Mouse (Mus musculus): ENCODE data around the gene Plscr3.

Plscr3 gene

DNA sequence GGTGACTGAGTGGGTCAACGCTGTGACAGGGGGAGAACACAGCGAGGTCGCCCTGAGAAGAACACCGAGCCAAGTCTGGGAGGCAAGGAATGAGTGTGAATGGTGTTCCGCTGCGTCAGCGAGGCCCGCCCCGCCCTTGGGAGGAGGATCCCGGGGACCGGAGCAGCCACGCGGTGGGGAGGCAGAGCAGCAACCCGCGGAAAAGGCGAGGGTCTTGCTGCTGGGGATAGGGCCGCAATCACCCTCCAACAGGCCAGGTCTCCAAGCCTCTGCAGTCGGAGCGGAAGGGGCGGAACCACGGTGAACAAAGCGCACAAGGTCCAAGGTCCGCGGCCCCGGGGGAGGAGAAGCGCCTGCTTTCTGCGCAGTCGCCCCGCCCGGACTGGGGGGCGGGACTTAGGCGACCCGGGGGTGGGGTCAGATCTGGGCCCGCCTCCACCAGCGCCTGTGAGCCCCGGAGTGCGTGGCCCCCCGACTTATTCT is at the start of gene Plscr3:
Gene Plscr3, plus strand, starts transcription at position 179 of the 483 bp plus-strand sequence.
- peak; percentile 95 for DNase-seq (ENCODE audit: low read depth, low spot score)

DNA sequence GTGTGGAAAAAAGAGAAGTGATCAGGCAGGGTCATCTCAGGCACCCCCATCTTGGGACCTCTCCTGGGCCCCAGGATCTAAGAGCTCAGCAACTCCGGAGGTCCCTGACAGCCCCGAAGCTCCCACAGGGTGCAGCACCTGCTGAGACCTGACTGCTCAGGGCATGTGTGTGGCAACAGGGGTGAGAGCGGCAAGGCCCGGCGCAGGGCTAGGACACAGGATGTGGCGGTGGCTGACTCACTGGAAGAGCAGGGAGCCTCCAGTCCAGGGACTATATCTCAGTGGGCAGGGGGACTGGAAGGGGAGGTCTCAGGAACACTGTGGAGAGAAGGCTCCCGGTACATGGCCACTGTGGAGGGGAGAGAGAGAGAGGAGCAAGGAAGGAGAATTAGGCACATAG is 48.3 kb upstream of the Plscr3 start:
- no peak for DNase-seq (ENCODE audit: low read depth, low spot score)

DNA sequence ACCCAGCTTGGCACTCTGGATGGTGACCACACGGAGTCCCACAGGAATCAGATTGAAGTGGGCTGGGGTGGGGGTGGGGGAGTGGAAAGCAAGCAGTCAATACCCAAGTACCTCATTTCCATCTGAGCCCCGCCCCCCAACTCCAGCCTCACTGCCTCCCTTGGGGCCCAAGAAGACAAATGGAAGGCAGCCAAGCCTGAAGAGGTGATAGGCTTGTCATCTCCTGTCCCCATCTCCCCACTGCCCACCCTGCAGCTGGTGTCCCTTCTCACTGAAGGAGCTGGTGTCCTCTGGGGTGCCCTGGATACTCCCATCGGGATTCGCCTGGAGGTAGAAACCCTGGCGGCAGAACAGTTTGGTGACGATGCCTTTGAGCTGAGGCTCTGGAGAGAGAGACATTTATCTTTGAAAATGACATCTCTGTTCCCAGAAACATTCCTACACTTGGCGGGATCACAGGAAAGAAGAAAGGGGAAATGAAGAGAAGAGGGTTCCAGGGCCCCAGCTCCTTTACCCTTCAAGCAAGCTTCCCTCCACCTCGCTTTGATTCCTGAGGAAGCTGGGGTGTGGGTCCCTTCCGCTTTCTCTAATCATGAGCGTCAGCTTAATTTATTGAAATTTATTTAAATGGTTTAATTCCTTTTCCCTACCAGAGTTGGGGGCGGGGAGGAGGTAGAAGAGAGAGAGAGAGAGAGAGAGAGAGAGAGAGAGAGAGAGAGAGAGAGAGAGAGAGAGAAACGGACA is 46.6 kb upstream of the Plscr3 start:
- DNase-seq (ENCODE audit: low read depth, low spot score) = peak; percentile 50

DNA sequence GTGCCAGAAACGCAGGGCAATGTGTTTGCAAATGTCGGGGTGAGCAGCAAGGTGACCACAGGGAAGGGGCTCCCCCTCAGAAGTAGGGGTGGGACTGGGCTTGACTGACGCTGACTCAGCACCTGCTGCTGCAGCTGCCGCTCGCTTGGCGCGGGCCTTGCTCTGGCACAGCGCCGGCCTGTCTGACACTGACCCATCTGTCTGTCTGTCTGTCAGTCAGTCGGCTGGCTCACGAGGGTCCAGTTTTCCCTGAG is 46.1 kb upstream of the Plscr3 start:
- DNase-seq (ENCODE audit: low read depth, low spot score) = no peak

DNA sequence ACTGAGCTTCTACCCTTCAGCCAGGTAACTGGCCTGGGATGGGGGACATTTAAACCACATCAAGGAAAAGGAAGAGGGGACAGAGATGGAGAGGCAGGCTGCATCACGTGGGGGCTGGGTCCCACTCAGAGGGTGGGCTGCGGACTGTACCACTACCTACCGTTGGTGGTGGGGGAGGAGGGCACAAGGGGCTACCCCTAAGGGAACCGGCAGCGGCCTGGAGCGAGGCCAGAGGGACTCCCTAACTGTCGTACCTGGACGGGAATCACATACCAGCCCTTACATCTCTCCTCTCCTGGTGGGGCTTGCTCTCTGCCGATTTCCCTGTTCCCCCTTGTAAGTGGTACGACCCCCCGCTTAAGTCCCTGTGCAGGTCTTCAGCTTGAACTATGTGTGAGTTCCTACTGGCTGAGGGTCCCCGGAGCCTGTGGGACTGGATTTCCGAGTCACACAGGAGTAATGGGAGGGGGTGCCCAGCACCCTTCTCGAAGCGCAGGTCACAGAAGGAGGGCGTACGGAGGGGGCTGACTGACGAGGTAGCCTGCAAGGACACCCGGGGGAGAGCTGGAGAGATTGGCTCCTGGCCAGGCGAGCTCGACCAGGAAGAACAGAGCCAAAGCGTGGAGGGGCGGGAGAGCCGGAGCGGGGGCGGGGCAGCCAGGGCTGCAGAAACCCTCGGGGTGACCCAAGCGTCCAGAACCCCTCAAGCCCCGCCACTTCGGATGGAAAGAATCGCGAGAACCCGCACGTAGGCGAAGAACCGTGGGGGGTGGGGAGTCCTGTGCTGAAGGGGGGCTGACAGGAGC is 45.6 kb upstream of the Plscr3 start:
- DNase-seq (ENCODE audit: low read depth, low spot score) = peak; percentile 84

DNA sequence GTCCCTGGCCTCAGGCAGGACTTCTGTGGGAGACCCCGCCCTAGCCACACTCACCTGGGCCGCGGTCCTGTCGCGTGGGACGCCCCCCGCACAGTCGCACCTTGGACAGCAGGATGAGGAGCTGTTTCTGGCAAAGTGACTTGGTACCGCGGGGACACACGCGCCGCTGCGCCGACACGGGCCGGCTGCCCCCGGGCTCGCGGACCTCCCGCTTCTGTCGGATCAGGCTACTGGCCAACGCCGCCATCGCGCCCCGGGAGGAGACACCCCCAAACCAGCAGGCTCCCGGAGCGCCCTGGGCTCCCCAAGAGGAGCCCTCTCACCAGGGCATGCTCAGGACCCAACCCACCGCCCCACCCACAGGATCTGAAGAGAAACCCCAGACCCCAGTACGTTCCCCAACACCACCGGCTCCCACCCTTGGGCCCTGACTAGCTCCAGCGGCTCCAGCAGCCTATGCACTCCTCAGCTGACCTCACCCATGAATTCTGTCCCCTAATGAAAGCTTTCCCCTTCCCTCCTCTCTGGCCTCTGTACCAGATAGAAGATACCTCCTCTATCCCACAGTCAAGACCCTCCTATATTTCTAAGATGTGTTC is 44.7 kb upstream of the Plscr3 start, which contains the start of gene Fgf11:
Gene Fgf11, minus strand, starts transcription at position 479 of the 599 bp plus-strand sequence.
- no peak for DNase-seq (ENCODE audit: low read depth, low spot score)

DNA sequence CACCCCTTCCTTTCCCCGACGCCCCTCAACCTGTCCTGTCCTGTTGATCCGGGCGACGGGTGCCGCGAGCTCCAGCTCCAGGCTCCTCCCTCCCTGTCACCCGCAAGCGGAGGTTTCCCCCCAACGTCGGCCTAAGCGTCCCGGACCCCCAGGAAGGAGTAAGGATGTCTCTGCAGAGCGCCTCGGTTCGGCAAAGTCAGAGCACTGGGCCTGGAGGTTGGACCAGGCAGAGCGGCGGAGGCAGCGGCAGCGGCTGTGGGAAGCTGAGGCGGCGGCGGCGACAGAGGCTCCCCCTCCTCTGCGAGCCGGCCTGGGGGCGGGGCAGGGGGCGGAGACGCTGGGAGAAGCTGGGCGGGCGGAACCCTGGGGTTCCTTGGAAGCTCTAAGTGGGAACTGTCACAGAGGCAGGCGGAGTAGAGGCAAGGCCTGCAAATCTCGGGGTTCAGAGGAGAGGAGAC is 43.5 kb upstream of the Plscr3 start:
- peak; percentile 41 for DNase-seq (ENCODE audit: low read depth, low spot score)

DNA sequence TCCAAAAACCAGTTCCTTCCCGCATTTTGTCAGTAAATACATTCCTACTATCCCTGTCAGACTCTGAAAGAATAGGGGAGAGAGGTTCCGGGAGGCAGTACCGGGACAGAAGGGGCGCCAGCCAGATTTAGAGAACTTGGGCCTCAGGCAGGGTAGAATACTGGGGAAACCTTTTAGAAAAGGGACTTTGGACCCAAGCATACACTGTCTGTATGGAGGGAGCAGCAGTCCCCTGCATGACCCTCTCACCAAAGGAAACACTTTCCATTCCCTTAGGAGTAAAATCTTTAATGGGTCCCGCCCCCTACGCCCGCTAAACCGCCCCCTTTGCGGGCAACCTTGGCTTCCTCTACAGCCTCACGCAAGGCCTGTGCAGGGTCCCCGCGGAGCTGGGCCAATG is 42.8 kb upstream of the Plscr3 start:
- no peak for DNase-seq (ENCODE audit: low read depth, low spot score)

DNA sequence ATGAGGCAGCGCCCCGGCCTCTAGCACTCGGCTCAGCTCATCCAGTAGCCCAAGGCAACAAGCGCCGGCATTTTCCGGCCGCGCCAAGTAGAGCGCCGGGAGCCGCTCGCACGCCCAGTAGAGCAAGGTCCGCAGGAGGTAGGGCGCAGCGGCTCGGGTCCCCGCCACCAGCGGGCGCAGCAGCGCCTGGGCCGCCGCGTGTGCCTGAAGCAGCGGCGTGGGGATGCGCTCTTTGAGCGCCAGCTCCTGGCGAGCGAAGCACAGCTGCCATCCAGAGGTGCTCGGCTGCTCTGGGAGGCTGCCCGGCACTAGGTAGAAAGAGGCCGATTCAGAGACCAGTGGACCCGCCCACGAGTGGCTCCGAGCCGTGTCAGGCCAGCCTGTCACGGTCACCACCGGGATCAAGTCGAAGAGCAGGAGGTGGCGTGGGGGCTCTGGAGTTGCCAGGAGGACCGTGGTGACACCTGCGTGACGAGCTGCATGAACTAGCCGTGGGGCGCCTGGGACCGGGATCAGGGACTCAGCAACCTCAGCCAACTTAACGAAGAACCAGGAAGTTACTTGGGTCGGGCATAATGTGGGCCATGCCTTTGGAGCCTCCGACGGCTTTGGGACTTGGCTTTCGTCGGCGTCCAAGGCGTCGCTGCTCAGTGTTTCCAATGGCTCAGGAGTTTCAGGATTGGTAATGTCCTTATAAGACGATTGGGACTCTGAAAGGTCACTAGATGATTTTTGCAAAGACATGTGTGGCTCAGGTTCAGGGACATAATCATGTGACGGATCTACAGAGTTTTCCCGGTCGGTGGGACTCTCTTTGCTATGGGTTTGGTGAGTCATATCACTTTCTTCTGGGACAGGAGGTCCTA is 42.2 kb upstream of the Plscr3 start:
- peak; percentile 74 for DNase-seq (ENCODE audit: low read depth, low spot score)

DNA sequence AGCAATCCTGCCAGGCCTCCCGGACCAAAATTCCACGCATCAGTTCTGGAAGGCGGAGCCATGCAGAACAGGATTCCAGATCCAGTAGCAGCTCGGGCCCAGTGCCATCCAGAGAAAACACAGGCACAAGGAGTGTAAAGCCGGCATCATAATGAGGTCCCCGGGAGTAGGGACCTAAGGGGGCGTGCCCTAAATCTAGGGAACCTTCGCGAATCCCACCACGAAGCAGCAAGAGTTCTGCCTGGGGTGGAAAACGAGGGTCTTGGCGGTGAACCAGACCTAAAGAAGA is 41.6 kb upstream of the Plscr3 start:
- no peak for DNase-seq (ENCODE audit: low read depth, low spot score)

DNA sequence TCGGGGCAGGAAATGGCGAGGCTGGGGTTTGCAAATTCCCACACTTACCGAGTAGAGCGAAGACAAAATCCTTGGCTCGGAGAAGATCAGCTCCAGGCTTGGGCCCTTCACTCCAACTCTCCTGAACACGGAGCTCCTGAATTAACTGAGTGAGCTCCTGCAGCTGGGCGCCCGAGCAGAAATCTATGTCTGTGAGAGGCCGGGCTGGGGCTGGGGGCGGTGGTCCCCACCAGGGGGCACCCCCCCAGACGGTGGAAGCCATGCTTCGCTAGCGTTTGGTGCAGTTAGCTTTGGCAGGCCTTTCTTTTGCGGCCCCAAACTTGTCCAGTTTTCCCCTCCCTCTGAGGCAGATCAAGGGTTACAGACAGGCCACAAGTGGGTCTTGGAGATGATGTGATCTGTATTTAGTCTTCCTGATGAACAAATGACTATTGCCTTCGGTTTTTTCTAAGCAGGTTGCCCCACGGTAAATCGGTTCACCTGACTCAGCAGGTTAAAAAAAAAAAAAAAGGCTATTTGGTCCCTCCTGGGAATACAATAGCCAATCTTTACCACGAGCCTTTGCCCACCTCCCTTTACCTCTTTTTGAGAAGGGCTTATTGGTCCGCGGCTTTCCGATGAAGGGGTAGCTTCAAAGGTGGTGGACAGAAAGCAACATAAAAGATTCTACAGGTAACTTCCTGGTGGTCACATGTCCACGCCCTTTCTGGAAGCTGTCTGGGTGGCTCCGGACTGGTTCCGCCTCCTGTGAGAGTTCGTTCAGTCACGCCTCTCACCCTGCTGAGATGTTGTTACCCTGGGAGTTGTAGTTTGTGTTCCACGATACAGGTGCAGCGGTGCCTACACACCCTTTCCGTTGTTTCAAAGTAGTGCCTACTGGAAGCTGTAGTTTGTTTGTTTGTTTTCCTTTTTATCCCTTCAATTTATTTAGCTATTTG is 40.9 kb upstream of the Plscr3 start, which contains the start of gene Tmem102:
Gene Tmem102, minus strand, starts transcription at position 653 of the 938 bp plus-strand sequence.
- DNase-seq (ENCODE audit: low read depth, low spot score) = no peak

DNA sequence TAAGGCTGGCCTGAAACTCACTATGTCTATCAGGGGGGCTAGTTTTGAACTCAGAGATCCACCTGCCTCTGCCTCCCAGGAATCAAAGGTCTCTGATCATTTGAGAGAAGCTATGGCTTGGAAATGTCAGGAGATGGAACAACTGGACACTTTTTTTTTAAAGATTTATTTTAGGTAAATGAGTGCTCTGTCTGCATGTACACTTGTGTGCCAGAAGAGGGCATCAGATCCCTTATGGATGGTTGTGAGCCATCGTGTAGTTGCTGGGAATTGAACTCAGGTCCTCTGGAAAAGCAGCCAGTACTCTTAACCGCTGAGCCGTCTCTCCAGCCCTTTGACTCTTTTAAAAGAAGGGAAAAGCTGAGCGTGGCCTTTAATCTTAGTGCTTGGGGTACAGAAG is 39.8 kb upstream of the Plscr3 start:
- DNase-seq (ENCODE audit: low read depth, low spot score) = no peak

DNA sequence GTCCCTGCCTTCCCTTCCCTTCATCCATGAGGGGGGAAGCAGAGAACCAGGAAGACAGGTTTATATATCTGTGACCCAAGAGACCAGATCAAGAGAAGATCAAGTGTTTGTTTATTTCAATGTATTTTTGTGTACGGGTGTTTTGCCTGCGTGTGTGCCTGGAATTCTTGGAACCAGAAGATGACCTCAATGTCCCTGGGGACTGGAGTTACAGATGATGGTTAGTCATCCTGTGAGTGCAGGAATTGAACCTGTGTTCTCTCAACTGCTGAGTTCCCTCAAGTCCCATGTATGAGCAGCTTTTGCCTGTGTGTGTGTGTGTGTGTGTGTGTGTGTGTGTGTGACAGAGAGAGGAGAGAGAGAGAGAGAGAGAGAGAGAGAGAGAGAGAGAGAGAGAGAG is 38.5 kb upstream of the Plscr3 start:
- DNase-seq (ENCODE audit: low read depth, low spot score) = no peak

DNA sequence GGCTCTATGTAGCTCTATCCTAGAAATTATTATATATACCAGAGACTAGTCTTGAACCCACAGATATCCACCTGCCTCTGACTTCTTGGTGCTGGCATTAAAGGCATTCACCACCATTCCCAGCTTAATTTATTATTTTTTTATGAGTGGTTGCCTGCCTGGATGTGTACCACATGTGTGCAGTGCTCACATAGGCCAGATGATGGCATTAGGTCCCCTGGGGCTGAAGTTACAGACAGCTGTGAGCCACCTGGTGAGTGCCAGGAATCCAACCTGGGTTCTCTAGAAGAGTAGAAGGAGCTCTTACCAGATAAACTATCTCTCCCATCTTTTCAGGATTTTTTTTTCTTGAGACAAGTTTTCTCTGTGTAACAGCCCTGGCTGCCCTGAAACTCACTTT is 35.9 kb upstream of the Plscr3 start:
- DNase-seq (ENCODE audit: low read depth, low spot score) = no peak

DNA sequence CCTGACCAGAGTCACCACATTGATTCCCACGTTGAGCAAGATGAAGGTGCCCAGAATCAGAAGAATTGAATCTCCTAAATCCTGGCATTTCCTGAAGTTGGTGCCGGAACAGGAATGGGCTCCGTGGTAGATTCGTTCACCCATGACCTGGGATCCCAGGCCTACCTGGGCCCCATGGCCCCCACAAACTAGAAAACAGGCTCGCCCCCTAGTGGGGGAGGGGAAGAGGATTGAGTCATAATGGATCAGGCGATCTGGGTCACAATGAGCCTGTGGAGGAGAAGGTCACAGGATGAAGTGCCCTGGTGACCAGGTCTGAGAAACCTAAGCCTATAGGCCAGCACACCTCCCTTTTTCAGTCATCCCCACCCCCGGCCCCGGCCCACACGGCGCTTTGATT is 31.0 kb upstream of the Plscr3 start, which contains the start of gene Gm39566:
Gene Gm39566, minus strand, starts transcription at position 144 of the 400 bp plus-strand sequence.
- DNase-seq (ENCODE audit: low read depth, low spot score) = no peak

DNA sequence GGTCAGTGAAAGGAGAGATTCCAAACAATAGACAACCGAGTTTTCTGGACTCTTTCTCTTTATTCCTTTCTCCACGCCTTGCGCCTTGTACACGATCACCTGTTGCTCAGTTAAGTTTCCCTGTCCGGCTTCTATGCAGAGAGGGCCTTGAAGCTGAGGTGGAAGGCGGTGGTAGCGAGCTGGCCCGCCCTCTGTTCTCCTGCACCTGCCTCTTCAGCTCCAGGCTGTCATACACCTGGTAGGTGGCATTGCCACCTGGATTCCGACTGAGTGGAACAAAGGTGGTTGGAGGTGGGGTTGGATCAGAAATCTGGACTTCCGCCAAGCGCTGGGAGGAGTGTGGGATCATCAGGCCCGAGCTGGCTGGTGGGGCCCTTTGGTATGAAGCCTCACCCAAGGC is 29.7 kb upstream of the Plscr3 start:
- DNase-seq (ENCODE audit: low read depth, low spot score) = no peak

DNA sequence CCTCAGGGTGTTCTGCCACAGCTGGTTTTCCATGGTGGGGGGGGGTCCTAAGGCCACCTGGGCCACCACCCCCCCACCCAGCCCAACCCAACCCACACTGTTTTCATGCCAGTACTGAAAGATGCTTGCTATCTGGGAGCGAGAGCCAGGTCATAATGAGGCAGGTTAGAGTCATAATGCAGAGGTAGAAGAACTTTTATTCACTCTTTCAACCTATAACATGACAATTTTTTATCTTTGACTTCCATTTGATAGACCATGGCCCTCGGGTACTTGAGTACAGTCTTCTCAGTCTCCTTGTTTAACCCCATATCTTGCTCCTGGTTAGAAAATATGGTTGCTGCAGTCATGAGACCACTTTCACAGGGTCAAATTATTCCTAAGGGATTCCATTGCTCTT is 27.8 kb upstream of the Plscr3 start, which contains the start of gene Spem2:
Gene Spem2, minus strand, starts transcription at position 101 of the 400 bp plus-strand sequence.
- DNase-seq (ENCODE audit: low read depth, low spot score) = no peak

DNA sequence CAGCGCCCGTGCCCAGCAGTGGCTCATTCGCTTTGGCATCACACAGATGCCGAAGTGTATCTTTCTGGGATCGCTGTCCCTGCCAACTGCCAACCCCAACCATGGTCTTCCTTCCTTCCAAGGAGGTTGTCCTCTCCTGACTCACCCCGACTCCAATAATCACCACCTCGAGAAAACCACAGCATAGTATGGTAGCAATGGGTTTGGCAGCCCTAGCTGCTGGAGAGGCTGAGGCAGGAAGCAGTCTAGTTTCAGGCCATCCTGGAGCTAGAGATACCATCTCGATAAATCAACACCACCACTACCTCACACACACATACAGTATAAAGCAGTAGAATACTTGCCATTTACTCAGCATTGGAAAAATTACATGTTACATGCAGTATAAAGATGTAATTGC is 27.3 kb upstream of the Plscr3 start:
- no peak for DNase-seq (ENCODE audit: low read depth, low spot score)

DNA sequence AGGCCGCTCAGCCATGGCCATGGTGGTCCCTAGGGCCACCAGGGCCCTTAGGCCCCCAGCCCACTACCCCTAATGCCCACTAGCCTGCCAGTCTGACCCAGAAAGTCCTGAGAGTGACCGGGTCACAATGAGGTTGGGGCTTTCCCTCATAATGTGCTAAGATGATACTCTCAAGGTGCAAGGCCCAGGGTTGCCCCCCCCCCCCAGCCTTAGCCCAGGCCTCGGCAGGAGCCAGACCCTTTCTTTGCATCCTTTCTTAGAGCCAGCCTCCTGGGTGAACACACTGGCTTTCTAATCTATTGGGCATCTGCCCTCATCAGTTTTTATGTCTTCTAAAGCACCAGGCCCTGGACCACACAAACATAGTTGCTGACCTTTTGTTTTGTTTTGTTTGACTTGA is 24.1 kb upstream of the Plscr3 start, which contains the start of gene Spem1:
Gene Spem1, minus strand, starts transcription at position 101 of the 400 bp plus-strand sequence.
- no peak for DNase-seq (ENCODE audit: low read depth, low spot score)

DNA sequence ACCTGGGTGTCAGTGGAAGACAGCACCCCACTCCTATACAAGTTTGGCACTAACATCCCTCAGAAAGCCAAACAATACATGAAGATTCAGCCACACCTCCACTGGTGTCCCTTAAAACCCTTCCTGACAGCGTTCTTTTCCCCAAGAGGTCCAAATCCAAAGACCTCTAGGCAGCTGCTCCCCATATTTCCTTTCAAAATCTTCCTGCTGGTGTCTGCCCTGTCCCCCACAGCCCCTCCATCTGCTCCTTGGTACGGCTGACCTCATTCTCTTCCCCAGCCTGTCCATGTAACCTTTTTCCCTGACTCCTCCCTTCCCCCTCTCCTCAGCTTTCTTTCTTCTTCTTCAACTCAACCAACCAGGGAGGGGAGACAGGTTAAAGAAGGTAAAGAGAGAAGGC is 22.7 kb upstream of the Plscr3 start:
- DNase-seq (ENCODE audit: low read depth, low spot score) = no peak

All from mesoderm, embryonic 11.5 days (tissue).